Mouse (Mus musculus) limb, embryonic 15.5 days (tissue): ENCODE measurements around the gene 4933430I17Rik. TPM values are rescaled to one million over a fixed set of nuclear protein-coding genes. Genes with fewer than 3 reads are reported as not detected.
A peak's percentile ranks its signal among the peaks of the same experiment; 100 is the strongest.

Experiments
- ATAC-seq: fragments of 200-750 bp; cut with Nextera tagmentation; 2 replicates; pipeline ENCODE4 v1.8.0; 2017; ENCODE audit warnings: low read depth, moderate TSS enrichment; ENCODE audit not compliant: insufficient number of reproducible peaks, low FRiP score, low TSS enrichment
- H3K27ac ChIP-seq: fragments of 300-500 bp; sonication (generic); 2 replicates; pipeline ENCODE4 v1.5.1; 2015; ENCODE audit warnings: moderate library complexity, mild to moderate bottlenecking, inconsistent platforms
- H3K27me3 ChIP-seq: fragments of 300-500 bp; sonication (generic); 2 replicates; pipeline ENCODE4 v1.6.1; 2015; ENCODE audit warnings: inconsistent platforms
- H3K36me3 ChIP-seq: fragments of 300-500 bp; sonication (generic); 2 replicates; pipeline ENCODE4 v1.6.1; 2015; ENCODE audit warnings: inconsistent platforms
- H3K4me1 ChIP-seq: fragments of 300-500 bp; sonication (generic); 2 replicates; pipeline ENCODE4 v1.6.1; 2015; ENCODE audit warnings: inconsistent platforms
- H3K4me2 ChIP-seq: fragments of 300-500 bp; sonication (generic); 2 replicates; pipeline ENCODE4 v1.6.1; 2015; ENCODE audit warnings: mild to moderate bottlenecking, inconsistent platforms
- H3K4me3 ChIP-seq: fragments of 300-500 bp; sonication (generic); 2 replicates; pipeline ENCODE4 v1.5.1; 2015; ENCODE audit warnings: mild to moderate bottlenecking, inconsistent platforms
- H3K9ac ChIP-seq: fragments of 300-500 bp; sonication (generic); 2 replicates; pipeline ENCODE4 v1.6.1; 2015; ENCODE audit warnings: inconsistent platforms
- H3K9me3 ChIP-seq: fragments of 300-500 bp; sonication (generic); 2 replicates; pipeline ENCODE4 v1.6.1; 2016; ENCODE audit warnings: inconsistent platforms
- WGBS: fragments of 180-500 bp; shearing (Covaris S2); methylation state at CpG from one replicate; pipeline ENCODE4 v1.1.7; 2015; 5-methylcytosine and 5-hydroxymethylcytosine counted together
- polyA plus RNA-seq: library from polyadenylated mRNA; unstranded; fragments of >200 nt; fragmentation: Nextera tagmentation; extraction: Ambion mirVana; gene quantifications from 2 replicates; pipeline ENCODE4 v1.2.1, GENCODE M21; 2015

The 4933430I17Rik gene
- polyA plus RNA-seq, 1 experiment from 2014 or later, result 0.35 TPM

GRCm38 (mm10) chr4:62519849-62520233 lies 5.3 kb upstream of the 4933430I17Rik start, which contains the start of gene Alad:
Gene Alad (minus strand): TSS chr4:62519918.
- H3K4me2 ChIP-seq, result peak within 1 kb of the TSS; percentile 65
- ATAC-seq, result peak; percentile 79
- H3K4me1 ChIP-seq, result peaks cover 52% of the 10 kb centered on the region
- peak within 1 kb of the TSS; percentile 79 for H3K9ac ChIP-seq
- whole genome bisulfite sequencing, result 0% methylated on average over 37 of the region's 37 CpGs
- peak within 1 kb of the TSS; percentile 91 for H3K27ac ChIP-seq
- H3K36me3 ChIP-seq, result peaks cover 9% of the 10 kb centered on the region
- no peaks in the 10 kb centered on the region for H3K9me3 ChIP-seq
- no peaks in the 10 kb centered on the region for H3K27me3 ChIP-seq
- peak within 1 kb of the TSS; percentile 80 for H3K4me3 ChIP-seq

DNA sequence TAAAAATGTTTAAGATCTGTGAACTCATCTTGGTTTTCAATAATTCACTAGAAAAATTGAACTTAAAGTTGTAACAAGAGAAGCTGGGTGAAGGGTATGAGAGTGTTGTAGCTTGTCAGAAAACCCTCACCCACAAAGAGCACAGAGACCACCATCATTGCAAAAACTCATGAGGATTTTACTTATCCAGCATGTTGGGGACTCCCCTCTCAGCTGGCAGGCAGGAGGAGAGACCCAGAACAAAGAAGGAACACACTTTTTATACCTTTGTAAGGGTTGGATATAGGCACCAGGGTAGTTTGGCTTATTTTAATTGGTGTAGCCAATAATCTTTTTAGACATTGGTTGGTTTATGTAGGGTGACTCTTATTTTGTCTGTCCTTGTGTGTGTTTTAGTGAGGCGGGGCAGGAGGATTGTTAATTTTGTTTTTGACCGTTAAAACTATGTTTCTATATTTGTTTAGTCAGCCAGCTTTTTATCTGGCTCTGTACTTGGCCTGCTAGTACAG lies 4.2 kb upstream of the 4933430I17Rik start:
- Histone ChIP-seq H3K9me3 (no peaks in the 10 kb centered on the region), H3K4me2 (no peak overlapping the region), H3K36me3 (peaks cover 9% of the 10 kb centered on the region), H3K27me3 (no peaks in the 10 kb centered on the region), H3K27ac (0 out of 2 replicates have a peak overlapping the region, but pooled peaks have one; percentile 24), H3K4me3 (no peak overlapping the region), H3K4me1 (peaks cover 46% of the 10 kb centered on the region), H3K9ac (no peak overlapping the region)
- 77% methylated on average over 2 of the region's 2 CpGs for WGBS
- ATAC-seq, result no peak

DNA sequence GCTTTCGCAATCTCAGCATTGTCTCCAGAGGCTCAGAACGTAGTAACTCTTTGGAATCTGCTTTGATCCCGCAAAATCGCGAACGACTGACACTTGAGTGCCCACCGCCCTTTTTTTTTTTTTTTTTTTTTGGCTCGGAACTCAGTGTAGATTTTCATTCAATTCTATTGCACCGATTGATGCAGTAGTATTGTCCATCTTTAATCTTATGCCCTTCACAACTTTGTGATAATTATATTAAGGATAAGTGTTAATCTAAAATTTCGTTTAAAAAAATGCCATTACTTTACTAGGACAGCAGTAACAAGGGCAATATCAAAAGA lies 281 bp downstream of the 4933430I17Rik start:
- Histone ChIP-seq H3K36me3 (peaks cover 9% of the 10 kb centered on the region), H3K27ac (no peak overlapping the region), H3K27me3 (no peaks in the 10 kb centered on the region), H3K4me1 (peaks cover 13% of the 10 kb centered on the region), H3K9me3 (no peaks in the 10 kb centered on the region), H3K9ac (no peak overlapping the region), H3K4me3 (peak overlapping the region; percentile 87), H3K4me2 (peak overlapping the region; percentile 86)
- ATAC-seq, result no peak
- 1% methylated on average over 10 of the region's 10 CpGs for WGBS

GRCm38 (mm10) chr4:62526256-62526655 lies 1.1 kb downstream of the 4933430I17Rik start:
- no peaks in the 10 kb centered on the region for H3K9me3 ChIP-seq
- H3K27ac ChIP-seq, result no peak overlapping the region
- H3K9ac ChIP-seq, result no peak overlapping the region
- no peak for ATAC-seq
- H3K36me3 ChIP-seq, result peaks cover 9% of the 10 kb centered on the region
- peaks cover 17% of the 10 kb centered on the region for H3K4me1 ChIP-seq
- 56% methylated on average over 2 of the region's 2 CpGs for WGBS
- no peaks in the 10 kb centered on the region for H3K27me3 ChIP-seq
- no peak overlapping the region for H3K4me3 ChIP-seq
- no peak overlapping the region for H3K4me2 ChIP-seq

DNA sequence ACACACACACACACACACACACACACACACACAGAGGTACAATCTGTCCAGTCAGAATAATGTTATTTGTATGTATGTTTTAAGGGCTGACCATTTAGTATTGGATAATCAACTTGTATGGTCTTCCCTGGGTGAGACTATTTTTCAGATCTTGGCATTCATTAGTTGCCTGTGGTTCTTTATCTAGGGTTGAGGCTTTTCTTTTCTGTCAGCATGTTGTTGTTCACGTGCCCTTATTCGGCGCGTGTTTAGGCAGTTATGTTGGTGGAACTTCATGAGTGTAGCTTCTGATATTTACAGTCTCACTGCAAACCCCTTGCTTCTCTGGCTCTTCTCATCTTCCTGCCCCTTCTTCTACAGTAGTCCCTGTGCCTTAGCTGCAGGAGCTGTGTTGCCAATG lies 2.5 kb downstream of the 4933430I17Rik start:
- Histone ChIP-seq H3K27ac (no peak overlapping the region), H3K4me1 (peaks cover 17% of the 10 kb centered on the region), H3K4me2 (no peak overlapping the region), H3K4me3 (no peak overlapping the region), H3K9ac (no peak overlapping the region), H3K36me3 (peaks cover 7% of the 10 kb centered on the region), H3K27me3 (no peaks in the 10 kb centered on the region), H3K9me3 (no peaks in the 10 kb centered on the region)
- 86% methylated on average over 4 of the region's 4 CpGs for WGBS
- no peak for ATAC-seq

DNA sequence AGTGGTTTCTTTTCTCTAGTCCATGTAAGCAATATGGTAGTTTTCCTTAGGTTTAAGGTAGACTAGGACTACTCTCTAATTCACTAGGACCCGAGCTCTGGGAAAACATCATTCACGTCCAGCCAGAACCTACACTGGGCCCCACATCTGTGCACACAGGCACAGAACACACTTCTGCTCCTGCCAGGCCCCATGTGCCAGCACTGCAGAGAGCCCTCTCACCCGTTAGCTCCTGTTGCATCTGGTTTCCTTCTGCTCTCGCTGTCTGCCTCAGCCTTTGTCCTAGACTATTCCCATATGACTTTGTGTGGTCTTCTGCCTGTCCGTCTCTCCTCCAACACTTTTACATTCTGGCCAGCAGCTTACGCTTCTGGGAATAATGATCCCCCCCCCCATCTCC lies 8.6 kb downstream of the 4933430I17Rik start:
- no peak overlapping the region for H3K4me2 ChIP-seq
- no peaks in the 10 kb centered on the region for H3K36me3 ChIP-seq
- ATAC-seq, result no peak
- H3K27ac ChIP-seq, result no peak overlapping the region
- H3K4me3 ChIP-seq, result no peak overlapping the region
- H3K9me3 ChIP-seq, result 0 out of 2 replicates have a peak, but pooled peaks cover 3% of the 10 kb centered on the region
- peaks cover 7% of the 10 kb centered on the region for H3K4me1 ChIP-seq
- H3K9ac ChIP-seq, result no peak overlapping the region
- H3K27me3 ChIP-seq, result no peaks in the 10 kb centered on the region
- WGBS, result 47% methylated on average over 6 of the region's 6 CpGs

DNA sequence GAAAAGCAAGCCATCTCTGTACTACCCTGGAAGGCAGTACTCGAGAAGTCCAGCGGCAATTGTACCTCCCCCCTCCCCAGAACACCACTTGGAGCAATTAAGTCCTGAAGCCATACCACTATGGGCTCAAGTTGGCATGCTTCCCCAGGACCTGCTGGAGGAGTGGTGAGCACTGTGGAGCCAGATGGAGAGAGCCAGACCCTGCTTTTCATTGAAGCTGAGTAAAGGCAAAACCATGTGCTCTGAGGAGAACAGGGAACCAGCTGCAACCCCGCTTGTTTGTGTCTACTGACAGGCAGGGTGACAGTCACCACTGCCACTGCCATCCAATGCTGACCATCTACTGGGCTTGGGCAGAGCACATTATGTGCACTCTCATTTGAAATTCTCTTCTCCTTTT lies 16.6 kb downstream of the 4933430I17Rik start:
- Histone ChIP-seq H3K36me3 (no peaks in the 10 kb centered on the region), H3K27ac (no peak overlapping the region), H3K9me3 (no peaks in the 10 kb centered on the region), H3K4me2 (no peak overlapping the region), H3K27me3 (no peaks in the 10 kb centered on the region), H3K4me3 (no peak overlapping the region), H3K4me1 (no peaks in the 10 kb centered on the region), H3K9ac (no peak overlapping the region)
- WGBS, result 59% methylated on average over 3 of the region's 3 CpGs
- ATAC-seq, result no peak

GRCm38 (mm10) chr4:62543782-62544181 lies 18.6 kb downstream of the 4933430I17Rik start:
- 82% methylated on average over 6 of the region's 6 CpGs for WGBS
- no peak for ATAC-seq
- Histone ChIP-seq H3K4me1 (no peaks in the 10 kb centered on the region), H3K9ac (no peak overlapping the region), H3K9me3 (no peaks in the 10 kb centered on the region), H3K27ac (no peak overlapping the region), H3K4me2 (no peak overlapping the region), H3K4me3 (no peak overlapping the region), H3K27me3 (no peaks in the 10 kb centered on the region), H3K36me3 (no peaks in the 10 kb centered on the region)

GRCm38 (mm10) chr4:62544801-62545200 lies 19.6 kb downstream of the 4933430I17Rik start:
- no peak for ATAC-seq
- H3K9ac ChIP-seq, result no peak overlapping the region
- no peaks in the 10 kb centered on the region for H3K4me1 ChIP-seq
- no peak overlapping the region for H3K4me2 ChIP-seq
- no peaks in the 10 kb centered on the region for H3K9me3 ChIP-seq
- H3K27me3 ChIP-seq, result no peaks in the 10 kb centered on the region
- no peak overlapping the region for H3K27ac ChIP-seq
- H3K36me3 ChIP-seq, result no peaks in the 10 kb centered on the region
- H3K4me3 ChIP-seq, result no peak overlapping the region

DNA sequence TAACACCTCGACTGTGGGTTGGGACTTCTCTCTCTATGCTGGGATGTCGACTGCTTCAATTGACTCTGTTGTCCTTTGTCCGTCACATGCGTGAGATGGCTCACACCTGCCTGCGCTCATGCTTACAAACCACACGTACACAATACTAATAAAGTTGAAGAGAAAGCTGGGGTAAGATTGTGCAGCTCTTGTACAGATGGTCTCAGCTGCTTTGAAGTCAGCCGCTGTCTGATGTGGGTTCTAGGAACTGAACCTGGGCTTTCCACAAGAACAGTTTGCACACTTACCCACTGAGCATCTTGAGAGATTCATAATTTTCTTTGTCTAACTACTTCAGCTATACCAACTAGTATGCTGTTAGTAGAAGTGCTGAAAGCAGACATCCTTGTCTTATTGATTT lies 26.8 kb downstream of the 4933430I17Rik start:
- H3K4me2 ChIP-seq, result no peak overlapping the region
- H3K27ac ChIP-seq, result no peak overlapping the region
- ATAC-seq, result no peak
- 79% methylated on average over 7 of the region's 7 CpGs for WGBS
- no peaks in the 10 kb centered on the region for H3K27me3 ChIP-seq
- H3K4me3 ChIP-seq, result no peak overlapping the region
- no peaks in the 10 kb centered on the region for H3K36me3 ChIP-seq
- H3K9ac ChIP-seq, result no peak overlapping the region
- H3K4me1 ChIP-seq, result no peaks in the 10 kb centered on the region
- no peaks in the 10 kb centered on the region for H3K9me3 ChIP-seq

DNA sequence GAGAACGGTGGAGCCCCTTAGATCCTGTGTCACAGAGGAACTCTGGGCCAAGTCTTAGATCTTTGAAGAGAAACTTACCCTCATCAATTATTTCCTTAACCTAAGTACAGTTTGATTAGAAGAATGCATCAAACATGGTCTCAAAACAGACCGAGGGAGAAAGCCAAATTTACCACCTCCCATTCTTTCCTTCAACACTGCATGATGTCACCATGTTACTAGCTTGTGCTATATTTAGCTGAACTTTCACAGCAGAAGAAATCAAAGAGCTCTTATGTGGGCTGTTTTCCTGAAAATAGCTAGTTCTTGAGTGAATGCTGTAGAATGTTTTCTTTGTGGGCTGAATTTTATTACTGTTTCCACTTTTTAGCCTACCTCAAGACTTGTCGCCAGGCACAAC lies 32.3 kb downstream of the 4933430I17Rik start:
- H3K27me3 ChIP-seq, result no peaks in the 10 kb centered on the region
- no peak overlapping the region for H3K9ac ChIP-seq
- H3K4me3 ChIP-seq, result no peak overlapping the region
- no peak for ATAC-seq
- H3K4me2 ChIP-seq, result no peak overlapping the region
- no peak overlapping the region for H3K27ac ChIP-seq
- 45% methylated on average over 3 of the region's 3 CpGs for WGBS
- H3K9me3 ChIP-seq, result no peaks in the 10 kb centered on the region
- H3K36me3 ChIP-seq, result no peaks in the 10 kb centered on the region
- 0 out of 2 replicates have a peak, but pooled peaks cover 8% of the 10 kb centered on the region for H3K4me1 ChIP-seq

DNA sequence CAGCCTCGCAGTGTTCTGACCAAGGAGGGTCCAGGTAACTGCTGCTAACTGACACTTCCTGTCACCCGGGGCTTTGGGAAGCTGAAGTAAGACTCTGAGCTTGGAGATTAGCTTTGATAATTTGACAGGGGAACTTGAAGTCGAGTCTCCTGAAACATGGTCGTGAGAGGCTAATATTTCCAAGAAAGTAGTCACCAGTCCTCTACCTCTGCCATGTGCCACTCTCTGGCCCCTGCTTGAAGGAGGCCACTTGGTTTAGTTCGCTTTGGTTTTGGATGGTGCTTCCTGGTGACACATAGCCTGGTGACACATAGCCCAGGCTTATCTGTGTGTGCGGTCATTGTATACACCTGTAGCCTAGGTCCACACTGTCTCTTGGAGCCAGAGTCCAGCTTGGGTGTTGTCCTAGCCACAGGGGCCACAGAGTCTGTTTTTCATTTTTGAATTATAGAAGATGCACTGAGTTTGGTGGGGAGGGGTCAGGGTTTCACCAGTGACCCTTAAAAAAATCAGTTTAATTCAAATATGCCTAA lies 34.7 kb downstream of the 4933430I17Rik start, which contains the start of gene Rgs3:
Gene Rgs3, plus strand, starts transcription at position 51 of the 533 bp plus-strand sequence.
- Histone ChIP-seq H3K9me3 (no peaks in the 10 kb centered on the region), H3K4me2 (no peak within 1 kb of the TSS), H3K27me3 (no peaks in the 10 kb centered on the region), H3K4me1 (0 out of 2 replicates have a peak, but pooled peaks cover 11% of the 10 kb centered on the region), H3K4me3 (no peak within 1 kb of the TSS), H3K27ac (no peak within 1 kb of the TSS), H3K36me3 (no peaks in the 10 kb centered on the region), H3K9ac (no peak within 1 kb of the TSS)
- 53% methylated on average over 6 of the region's 6 CpGs for WGBS
- no peak for ATAC-seq
